Mouse (Mus musculus) urinary bladder, adult 2 months (tissue): ENCODE measurements around the gene Dync1h1. TPM values are rescaled to one million over a fixed set of nuclear protein-coding genes. Genes with fewer than 3 reads are reported as not detected.
"Not testable (repeated sequence)": the region's sequence is repeated elsewhere in the genome, so short reads cannot be mapped to it uniquely, and the experiment has no call there.

Source experiments
- DNase-seq: peaks from one replicate; pipeline ENCODE4 v3.0.0; 2022; ENCODE audit warnings: low spot score
- polyA plus RNA-seq: library from polyadenylated mRNA; depleted of rRNA; stranded (reverse); fragments of >200 nt; gene quantifications from 2 replicates; pipeline ENCODE4 v1.2.3, GENCODE M21; 2012

The Dync1h1 gene
- polyA plus RNA-seq, 1 experiment: 114 TPM

DNA sequence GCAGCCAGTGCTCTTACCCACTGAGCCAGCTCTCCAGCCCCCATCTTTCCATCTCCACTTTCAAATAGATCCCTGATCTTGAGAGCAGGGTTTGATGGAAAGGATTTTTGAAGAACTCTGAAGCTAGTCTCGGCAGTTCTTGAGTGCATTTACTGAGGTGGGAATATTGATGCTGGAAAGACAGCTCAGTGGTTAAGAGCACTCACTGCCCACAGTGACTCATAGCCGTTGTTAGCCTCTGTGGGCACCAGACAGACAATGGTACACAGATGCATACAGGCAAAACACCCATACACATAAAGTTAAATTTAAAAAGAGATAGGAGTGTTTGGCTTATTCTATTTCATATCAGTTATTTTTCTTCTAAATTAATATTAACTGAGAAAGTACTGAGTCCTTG is 5.4 kb downstream of the Dync1h1 start:
- DNase-seq: no peak

DNA sequence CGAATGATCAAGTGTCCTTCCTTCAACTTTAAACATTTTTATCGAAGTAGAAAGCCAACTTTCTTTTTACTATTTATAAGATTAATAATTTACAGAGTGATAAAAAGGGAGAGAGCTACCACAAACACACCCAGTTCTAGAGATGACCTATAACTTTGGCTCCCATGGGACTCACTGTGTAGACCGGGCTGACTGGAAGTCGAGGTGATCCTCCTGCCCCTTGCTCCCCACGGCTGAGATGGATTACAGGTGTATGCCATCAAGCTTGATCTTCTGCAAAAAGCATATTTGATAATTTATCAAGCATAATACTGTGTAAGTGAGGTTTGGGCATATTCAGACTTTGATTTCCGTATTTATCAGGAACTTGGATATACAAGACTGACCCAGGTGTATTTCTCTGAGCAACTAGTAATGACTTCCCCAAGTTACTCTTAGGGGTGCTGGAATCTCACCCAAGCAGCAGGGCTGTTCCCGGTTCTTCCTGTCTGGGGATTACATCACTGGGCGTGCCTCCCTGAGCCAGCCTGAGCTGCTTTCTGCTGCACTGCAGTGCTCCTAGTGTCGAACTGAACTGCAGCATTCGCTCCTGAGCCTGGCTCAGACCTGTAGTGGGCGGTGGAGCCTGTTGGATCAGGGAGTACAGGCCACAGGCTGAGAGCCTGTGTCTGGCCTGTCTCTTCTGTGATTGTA is 7.4 kb downstream of the Dync1h1 start:
- peak; percentile 35 for DNase-seq

DNA sequence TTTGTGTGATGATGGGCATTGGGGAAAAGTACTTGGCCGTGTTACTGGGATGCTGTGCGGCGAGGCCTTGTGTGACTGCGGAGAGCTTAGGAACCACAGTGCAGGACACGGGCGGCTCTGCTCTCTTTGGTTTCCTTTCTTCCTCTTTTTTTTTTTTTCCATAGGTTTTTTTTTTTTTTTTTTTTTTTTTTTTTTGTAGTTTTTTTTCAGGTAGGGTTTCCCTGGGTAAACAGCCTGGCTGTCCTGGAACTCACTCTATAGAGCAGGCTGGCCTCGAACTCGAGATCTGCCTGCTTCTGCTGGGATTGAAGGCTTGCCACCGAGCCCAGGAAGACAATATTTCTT is 7.9 kb downstream of the Dync1h1 start:
- DNase-seq: no peak

DNA sequence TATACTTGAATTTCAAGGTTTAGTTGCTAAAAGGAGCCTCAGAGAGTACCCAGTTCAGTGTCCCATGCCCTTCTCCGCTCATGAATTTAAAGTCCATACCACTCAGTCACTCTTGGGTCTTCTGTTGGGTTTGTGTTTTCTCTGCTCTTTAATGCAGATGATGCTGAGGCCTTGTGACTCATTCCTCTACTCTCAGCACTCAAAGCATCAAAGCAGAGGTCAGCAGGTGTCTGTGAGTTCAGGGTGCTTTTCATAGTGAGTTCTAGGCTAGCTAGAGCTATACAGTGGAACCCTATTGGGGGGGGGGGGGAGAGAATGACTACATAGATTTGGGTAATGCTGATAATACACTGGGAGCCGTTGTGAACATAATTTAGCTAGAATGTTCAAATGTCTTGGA is 9.5 kb downstream of the Dync1h1 start:
- DNase-seq: no peak

DNA sequence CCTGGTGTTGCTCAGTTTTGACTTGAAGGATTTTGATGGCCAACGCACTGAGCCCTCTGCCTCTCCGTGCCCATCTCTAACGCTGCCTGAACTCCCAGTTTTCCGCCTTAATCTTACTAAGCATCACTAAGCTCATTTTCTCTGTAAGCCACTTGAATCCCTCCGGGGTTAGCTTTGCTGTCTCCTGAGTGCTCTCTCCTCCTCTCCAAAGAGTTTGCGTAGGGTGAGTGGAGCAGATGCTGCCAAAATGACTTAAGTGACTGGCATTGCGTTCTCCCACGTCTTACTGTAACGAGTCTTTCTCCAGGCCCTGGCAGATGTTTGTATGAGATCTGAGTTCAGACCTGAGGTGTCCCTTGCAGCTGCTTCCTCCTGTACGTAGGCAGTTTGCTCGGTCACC is 28.8 kb downstream of the Dync1h1 start:
- no peak for DNase-seq

DNA sequence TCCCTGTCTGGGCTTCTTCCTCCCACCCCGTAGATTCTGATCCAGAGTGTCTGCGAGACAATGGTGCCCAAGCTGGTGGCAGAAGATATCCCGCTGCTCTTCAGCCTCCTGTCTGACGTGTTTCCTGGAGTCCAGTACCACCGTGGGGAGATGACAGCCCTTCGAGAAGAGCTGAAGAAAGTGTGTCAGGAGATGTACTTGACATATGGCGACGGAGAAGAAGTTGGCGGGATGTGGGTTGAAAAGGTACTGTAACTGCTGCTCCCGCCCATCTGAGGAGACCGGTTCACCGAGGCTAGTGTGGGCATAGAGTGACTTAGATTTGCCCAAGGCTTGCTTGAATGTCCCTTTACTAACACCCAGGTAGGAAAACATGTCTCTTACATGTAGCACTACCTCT is 35.0 kb downstream of the Dync1h1 start:
- DNase-seq: no peak

DNA sequence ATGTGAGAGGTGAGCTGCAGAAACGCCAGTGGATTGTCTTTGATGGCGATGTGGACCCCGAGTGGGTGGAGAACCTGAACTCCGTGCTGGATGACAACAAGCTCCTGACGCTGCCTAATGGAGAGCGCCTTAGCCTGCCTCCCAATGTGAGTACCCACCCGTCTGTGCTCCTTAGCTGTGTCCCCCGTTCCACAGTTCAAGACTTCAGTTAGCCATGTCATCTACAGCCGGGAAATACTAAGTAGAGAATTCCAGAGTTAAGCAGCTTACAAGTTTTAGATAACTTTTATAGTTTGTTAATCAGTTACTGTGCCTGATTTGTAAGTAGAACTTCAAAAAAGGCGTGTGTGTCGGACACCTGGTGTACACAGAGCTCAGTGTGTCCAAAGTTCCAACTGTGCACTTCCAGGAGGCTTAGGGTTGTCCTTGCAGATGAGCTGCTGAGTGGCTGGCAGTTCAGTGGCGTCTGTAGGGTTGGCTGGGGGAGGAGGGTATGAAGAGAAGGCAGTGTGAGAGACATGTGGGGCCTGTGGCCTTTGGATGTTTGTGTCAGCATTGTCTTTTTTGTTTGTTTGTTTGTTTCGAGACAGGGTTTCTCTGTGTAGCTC is 36.4 kb downstream of the Dync1h1 start:
- DNase-seq: no peak

DNA sequence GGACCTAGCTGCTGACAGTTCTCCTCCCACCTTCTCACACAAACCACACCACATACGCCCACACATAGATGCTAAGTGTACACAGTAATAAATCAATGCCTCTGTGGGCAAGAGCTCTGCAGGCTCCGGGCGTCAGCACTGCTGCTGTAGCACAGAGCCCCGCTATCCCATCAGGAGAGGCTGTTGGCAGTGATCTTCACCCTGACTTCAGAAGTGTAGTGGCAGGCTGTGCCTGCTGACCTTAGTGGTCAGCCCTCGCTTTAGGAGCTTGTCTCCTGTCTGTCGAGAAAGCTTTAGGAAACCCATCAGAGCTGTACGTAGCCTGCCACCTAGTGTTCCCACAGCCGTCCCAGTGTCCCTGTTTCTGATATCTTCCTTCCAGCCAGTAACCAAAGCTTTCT is 49.0 kb downstream of the Dync1h1 start:
- no peak for DNase-seq

DNA sequence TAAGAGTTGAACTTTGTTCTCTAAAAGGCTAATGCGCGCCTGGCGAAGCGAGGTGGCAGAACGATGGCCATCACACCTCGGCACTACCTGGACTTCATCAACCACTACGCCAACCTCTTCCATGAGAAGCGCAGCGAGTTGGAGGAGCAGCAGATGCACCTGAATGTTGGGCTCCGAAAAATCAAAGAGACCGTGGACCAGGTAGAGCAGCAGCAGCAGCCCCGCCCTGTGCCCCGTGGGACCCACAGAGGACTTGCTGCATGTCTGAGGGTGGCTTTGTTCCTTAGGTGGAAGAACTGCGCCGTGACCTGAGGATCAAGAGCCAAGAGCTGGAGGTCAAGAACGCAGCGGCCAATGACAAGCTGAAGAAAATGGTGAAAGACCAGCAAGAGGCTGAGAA is 50.2 kb downstream of the Dync1h1 start:
- no peak for DNase-seq

DNA sequence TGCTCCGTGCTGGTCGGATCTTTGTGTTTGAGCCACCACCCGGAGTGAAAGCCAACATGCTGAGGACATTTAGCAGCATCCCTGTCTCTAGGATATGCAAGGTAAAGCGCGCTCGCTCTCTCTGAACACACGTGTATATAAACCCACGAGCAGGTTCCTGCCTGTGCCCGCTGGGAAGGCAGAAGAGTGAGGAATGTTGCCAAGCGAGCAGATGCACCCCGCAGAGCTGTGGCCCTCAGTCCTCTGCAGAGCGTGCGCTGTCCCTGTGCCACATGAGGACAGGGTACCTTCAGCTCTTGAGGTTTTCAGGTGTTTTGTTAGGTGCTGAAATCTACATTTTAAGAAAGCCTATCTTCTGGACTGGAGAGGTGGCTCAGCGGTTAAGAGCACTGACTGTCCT is 60.5 kb downstream of the Dync1h1 start:
- no peak for DNase-seq

DNA sequence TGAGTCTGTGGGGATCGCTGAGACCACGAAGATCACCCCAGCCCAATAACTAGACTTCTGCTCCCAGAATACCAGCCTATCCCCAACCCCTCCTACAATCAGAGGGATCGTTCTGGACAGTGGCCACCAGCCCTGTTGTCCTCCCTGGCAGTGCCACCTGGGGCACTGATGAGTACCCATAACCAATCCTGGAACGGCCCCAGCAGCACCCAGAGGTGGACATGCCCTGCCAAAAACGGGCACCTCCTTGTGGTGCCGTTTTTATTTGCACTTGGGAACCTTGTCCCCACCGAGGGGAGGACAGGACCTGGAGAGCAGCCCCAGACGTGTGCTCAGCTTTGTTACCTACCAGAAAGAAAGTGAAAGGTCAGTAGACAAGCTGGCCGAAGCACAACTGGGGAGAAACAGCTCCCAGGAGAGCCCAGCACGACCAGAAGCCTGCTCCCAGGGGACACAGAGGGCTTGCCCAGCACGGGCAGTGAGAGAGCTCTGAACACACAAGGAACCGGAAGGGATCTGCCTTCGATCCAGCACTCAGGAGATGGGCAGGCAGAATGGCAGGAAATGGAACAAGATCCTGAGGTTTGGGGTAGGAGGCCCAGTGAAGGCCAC is 66.3 kb downstream of the Dync1h1 start:
- DNase-seq: no peak

DNA sequence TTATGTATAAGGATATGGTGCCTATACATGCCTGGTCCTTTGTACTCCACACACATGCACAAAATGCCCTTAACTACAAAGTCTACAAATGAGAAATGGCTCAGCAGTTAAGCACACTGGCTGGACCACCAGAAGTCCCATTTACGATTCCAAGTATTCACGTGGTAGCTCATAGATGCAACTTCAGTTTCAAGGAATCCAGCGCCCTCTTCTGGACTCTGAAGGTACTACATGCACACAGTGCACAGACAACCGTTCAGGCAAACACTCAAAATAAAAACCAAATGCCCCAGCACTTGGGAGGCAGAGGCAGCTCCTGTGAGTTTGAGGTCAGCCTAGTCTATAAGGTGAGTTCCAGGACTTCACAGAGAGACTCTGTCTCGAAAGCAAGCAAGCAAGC is 73.0 kb downstream of the Dync1h1 start:
- no peak for DNase-seq

DNA sequence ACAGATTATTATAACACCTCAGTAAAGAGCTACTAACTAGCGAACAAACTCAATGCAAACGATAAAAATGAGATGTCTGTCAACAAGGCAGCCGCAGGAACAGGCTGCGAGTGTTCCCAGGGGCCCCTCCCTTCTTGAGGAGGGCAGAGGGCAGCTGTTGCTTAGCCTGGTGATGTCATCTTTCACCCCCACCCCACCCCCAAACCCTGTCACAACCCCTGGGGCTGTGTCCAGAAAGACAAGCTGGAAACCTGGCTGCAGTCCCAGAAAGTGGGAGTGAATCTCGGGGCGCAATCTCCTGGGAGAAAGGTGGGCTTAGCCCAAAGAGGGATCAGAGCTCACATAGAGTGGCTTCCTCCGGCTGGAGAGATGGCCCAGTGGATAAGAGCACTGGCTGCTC is 79.9 kb downstream of the Dync1h1 start:
- DNase-seq: no peak

DNA sequence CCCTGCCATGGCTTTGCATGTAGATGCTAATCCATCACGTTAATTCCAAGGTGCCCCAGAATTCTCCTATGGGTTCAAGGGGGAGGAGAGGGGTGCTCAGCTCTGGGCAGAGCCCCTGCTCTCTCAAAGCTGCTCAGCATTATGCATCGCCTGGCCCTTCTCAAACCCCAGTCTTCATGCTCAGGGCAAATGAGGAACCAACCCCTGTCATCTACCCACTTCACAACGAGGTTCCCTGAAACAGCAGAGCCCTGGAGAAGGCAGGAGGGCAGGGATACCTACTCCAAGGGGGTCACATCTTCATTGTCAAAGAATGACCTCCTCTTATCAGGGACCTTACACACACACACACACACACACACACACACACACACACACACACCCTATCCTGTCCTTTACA is 80.6 kb downstream of the Dync1h1 start:
- no peak for DNase-seq

DNA sequence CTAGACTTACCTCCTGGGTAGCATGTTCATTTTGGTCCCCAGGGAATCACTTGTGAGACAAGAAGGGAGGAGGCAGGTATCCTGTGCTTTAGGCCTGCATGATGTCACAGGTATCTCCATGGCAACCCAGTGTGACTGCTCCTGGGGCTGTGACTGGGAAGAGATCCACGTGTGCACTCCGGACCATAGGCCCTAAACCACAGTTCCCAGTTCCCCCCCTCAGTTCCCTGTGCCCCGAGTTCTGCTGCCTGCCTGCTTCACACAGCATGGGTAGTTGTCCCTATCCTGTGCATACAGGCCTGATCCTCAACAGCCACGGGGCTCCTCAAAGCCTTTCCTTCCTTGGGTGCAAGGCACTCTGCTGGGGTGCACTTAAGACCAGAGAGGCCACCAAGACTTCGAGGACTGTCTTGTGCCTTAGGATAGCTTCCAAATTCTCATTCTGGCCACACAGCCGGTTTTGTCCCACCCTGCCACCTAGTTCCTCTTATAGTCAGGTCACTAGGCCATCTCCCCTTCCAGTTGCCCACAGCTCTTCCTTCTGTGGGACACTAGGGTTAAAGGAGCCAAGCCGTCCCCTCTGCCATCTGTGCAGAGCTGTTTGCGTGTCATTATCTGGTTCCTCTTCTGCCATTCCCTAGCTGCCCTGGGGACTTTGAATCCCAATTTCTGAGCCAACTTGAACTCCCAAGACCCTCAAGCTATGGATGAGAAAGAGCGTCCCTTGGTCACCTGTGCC is 81.5 kb downstream of the Dync1h1 start, which contains the start of gene 1700001K19Rik:
TSS of gene 1700001K19Rik (minus strand) at position 59 of the 739 bp plus-strand sequence.
- DNase-seq: no peak

DNA sequence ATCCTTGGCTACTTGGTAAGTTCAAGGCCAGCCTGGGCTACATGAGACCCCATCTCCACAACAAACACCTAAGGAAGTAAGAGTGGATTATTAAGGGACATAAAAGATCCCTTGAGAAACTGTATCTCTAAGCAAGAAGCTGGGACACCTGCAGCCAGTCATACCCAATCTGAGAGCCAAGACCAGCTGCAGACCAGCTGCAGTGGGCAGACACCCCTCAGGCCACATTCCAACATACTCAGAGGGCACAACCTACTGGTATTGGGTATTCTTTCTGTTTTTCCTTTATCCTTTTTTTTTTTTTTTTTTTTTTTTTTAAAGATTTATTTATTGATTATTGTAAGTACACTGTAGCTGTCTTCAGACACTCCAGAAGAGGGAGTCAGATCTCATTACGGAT is 82.3 kb downstream of the Dync1h1 start:
- no peak for DNase-seq

DNA sequence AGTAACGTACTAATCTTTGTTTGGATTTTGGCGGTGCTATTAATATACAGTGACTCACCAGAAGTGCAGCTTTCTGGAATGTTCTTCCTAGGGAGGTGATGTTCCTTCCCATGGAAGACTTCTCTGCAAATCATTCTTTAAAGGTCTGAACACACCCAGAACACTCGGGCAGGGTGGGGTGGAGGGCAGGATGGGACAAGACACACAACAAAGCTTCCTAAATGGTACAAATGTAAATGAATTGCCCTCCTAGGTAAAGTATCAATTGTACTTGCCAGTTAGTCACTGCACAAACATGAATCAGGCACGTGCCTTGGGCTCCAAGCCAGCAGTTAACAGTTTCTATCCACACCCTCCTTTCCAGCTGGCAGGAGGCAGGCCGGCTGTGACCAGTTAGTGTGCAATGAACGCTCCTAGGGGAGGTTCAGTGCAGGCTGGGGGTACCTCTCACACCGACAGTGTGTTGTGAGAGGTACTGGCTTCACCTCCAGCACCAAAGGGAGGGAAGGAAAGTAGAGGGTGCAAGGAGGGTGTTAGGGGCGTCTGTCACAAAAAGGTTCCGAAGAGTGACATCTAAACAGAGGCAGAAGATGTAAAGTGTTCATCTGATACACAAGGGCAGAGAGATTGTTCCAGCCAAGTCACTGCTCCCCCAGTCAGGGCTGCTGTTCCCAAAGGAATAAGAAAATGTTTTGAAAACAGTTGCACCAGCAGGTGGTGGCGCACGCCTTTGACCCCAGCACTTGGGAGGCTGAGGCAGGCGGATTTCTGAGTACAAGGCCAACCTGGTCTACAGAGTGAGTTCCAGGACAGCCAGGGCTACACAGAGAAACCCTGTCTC is 86.9 kb downstream of the Dync1h1 start:
- peak; percentile 61 for DNase-seq

DNA sequence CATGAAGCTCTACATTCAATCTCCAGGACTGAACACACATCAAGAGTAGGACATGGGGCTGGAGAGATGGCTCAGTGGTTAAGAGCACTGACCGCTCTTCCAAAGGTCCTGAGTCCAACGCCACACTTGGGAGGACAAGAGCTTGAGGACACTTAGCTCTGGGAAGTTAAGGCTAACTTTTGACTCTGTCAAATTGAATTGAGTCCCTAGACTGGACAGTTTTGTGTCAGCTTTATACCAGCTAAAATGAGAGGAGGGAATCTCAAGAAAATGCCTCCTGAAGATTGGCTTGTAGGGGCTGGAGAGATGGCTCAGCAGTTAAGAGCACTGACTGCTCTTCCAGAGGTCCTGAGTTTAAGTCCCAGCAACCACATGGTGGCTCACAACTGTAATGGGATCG is 87.7 kb downstream of the Dync1h1 start:
- DNase-seq: not testable (repeated sequence)

DNA sequence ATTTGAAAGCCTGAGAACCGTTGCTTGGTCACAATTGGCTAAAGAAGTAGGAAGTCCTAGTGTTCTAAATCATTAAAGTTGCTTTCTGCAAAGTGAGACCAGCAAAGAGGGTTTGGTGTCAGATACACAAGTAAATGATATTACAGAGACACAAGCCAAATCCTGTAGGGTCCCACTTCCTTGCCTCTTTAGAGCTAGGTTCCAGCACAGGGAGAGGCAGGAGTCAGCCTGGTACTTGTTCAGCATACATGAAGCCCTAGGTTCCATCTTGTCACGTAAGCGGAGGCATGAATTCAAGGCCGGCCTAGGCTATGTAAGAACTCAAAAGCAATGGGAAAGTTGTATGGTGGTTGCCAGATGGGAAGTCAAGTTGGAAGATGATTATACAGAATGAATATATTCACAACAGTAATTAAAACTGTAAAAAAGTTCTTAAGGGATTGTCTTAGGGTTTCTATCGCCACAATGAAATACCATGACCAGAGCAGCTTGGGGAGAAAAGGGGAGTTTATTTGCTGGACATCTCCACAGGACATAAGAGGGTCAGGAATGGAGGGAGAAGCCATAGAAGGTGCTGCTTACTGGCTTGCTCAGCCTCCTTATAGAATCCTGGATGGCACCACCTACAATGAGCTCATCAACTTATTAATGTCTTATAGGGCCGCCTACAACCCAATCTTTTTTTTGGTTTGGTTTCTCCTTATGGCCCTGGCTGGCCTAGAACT is 88.8 kb downstream of the Dync1h1 start:
- no peak for DNase-seq

DNA sequence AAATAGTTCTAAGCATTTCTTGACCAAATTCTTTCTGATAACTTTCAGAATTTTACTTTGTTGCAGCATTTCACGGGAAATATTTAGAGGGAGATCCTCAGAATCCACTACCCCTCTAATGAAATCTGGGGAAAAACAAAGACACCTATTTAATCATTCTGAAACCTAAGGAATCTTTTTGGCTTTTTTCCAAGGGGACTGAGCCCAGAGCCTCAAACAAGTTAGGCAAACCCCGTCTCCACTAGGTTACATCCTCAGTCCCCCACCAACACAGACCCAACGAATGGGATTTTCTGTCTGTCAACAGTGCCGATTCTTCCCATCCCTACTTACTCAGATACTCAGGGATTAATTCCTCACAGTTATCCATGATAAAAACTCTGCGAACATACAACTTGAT is 92.1 kb downstream of the Dync1h1 start:
- not testable (repeated sequence) for DNase-seq

DNA sequence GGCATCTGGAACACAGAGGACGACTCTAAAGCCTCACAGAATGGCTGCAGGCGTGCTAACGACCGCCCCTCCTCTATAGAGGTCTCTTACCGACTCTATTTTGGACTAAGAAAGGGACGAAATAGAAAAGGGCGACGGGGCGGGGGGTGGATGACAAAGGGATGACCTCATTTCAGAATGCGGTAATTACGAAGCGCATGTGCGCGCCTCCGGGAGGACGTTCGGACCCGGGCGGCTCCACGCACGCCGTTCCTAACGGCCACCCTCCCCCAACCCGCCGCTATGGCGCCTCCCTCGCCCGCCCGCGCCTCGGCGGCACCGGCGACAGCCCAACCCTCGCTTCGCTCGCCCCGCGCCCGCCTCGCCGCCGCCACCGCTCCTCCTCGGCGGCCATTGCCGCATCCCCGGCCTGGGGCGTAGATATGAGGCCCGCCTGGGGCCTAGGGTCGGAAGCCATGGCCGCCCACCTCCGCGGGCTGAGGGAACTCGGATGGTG is 94.5 kb downstream of the Dync1h1 start:
- DNase-seq: no peak
